ENCODE assay signal across 11 mouse cellular contexts in the genomic region with DNA sequence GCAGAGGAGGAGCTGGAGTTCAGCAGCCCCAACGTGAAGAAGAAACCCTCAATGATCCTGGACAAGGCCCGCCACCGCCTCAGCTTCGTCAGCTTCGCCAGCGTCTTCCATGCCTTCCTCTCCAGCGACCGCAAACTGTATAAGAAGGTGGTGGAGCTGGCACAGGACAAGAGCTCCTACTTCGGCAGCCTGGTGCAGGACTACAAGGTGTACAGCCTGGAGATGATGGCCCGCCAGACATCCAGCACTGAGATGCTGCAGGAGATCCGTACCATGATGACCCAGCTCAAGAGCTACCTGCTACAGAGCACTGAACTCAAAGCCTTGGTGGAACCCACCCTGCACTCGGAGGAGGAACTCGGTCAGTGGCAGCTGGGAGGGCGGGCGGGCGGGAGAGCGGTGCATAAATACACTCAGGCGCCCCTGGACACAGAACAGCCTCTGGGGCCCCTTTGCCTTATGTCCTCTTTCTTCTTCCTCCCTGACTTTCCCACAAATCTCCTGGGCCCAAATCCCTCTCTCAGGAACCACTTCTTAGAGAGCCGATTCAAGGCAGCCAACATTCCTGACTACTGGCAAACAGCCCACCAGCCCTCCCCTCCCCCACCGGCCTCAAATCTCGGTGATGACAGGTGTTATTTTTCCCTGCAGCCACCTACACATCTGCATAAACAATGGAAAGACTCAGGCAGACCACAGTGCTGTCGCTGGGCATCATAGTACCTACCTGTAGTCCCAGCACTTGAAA.
DNase-seq lines count a peak whose midpoint lies in the region; ATAC-seq and TF ChIP-seq lines count a peak whose summit lies in the region.
"Had no signal": no experiment of that assay in that cellular context is flagged by ENCODE, and none has a peak within 500 bp of the region (broad histone marks: within the 10 kb centered on the region; RNA-seq: fewer than 3 reads in every experiment).

No protein-coding gene starts in this region.

- H3K27ac ChIP-seq in heart, embryonic 12.5 days (ENCODE audit: poor library complexity, severe bottlenecking) = 0 out of 2 replicates have a peak overlapping the region, but pooled peaks have one; percentile 37
- no peak overlapping the region for H3K27ac ChIP-seq in ES-E14 (ENCODE audit: insufficient read depth, low read depth, low read length, poor library complexity, severe bottlenecking)
- no peak overlapping the region for H3K27ac ChIP-seq in hindbrain, embryonic 12.5 days
- H3K27ac ChIP-seq: forebrain, embryonic 12.5 days had no signal

- H3K4me3 ChIP-seq in heart, embryonic 12.5 days = no peak overlapping the region
- H3K4me3 ChIP-seq in lung, adult 2 months (replicated peaks; ENCODE audit: extremely low read depth, low read depth, low read length) = peak overlapping the region; percentile 22
- H3K4me3 ChIP-seq in ES-E14 (ENCODE audit: insufficient read depth in 1 of 2, low read depth in 1 of 2, low read length in 2 of 2, poor library complexity in 1 of 2, severe bottlenecking in 1 of 2) = peak overlapping the region; percentile 29 to 56; a peak in 3 of 4 replicates
- no peak overlapping the region for H3K4me3 ChIP-seq in hindbrain, embryonic 12.5 days
- H3K4me3 ChIP-seq: forebrain, embryonic 12.5 days had no signal

- peak overlapping the region; percentile 39; the same call in 1 of the 2 replicates for H3K4me2 ChIP-seq in heart, embryonic 12.5 days
- H3K4me2 ChIP-seq in hindbrain, embryonic 12.5 days (replicated peaks) = no peak overlapping the region
- H3K4me2 ChIP-seq: forebrain, embryonic 12.5 days had no signal

- no peak; the same call in 1 of the 2 replicates for ATAC-seq in heart, embryonic 12.5 days (ENCODE audit: insufficient number of reproducible peaks, low FRiP score)
- no peak for ATAC-seq in hindbrain, embryonic 12.5 days (ENCODE audit: low FRiP score)

- no peak for TF ChIP-seq CTCF in lung, adult 2 months (IDR thresholded peaks at IDR 0.05; ENCODE audit: insufficient read depth, low read length)

- 61% methylated on average over 22 of the region's 22 CpGs for WGBS in heart, embryonic 12.5 days
- 63% methylated on average over 22 of the region's 22 CpGs for WGBS in lung, adult 2 months
- 84% methylated on average over 22 of the region's 22 CpGs for WGBS in hindbrain, embryonic 12.5 days

- TF ChIP-seq POLR2A in lung, adult 2 months (IDR thresholded peaks at IDR 0.05; ENCODE audit: borderline replicate concordance, extremely low read depth, low read depth, low read length) = no peak

- H3K27me3 ChIP-seq in heart, embryonic 12.5 days (replicated peaks) = no peaks in the 10 kb centered on the region
- H3K27me3 ChIP-seq in hindbrain, embryonic 12.5 days = no peaks in the 10 kb centered on the region
- H3K27me3 ChIP-seq: forebrain, embryonic 12.5 days had no signal

- H3K9ac ChIP-seq in heart, embryonic 12.5 days = no peak overlapping the region
- H3K9ac ChIP-seq in ES-E14 (ENCODE audit: insufficient read depth, low read depth, low read length, poor library complexity, severe bottlenecking) = no peak overlapping the region; the same call in 1 of the 2 replicates
- H3K9ac ChIP-seq in hindbrain, embryonic 12.5 days = no peak overlapping the region
- H3K9ac ChIP-seq: forebrain, embryonic 12.5 days had no signal

- no peaks in the 10 kb centered on the region for H3K9me3 ChIP-seq in heart, embryonic 12.5 days (replicated peaks)
- no peaks in the 10 kb centered on the region for H3K9me3 ChIP-seq in ES-E14 (ENCODE audit: control insufficient read depth, insufficient read depth, low read depth, low read length)
- no peaks in the 10 kb centered on the region for H3K9me3 ChIP-seq in hindbrain, embryonic 12.5 days (replicated peaks)
- H3K9me3 ChIP-seq: forebrain, embryonic 12.5 days had no signal

- H3K4me1 ChIP-seq in heart, embryonic 12.5 days (replicated peaks) = peaks cover 32% of the 10 kb centered on the region
- H3K4me1 ChIP-seq in lung, adult 2 months (ENCODE audit: control insufficient read depth, insufficient read depth, low read length) = peaks cover 2% of the 10 kb centered on the region; the same call in 1 of the 2 replicates
- H3K4me1 ChIP-seq in ES-E14 (ENCODE audit: control insufficient read depth in 2 of 2, insufficient read depth in 2 of 2, low read length in 2 of 2, poor library complexity in 1 of 2) = peaks cover 0 to 4% of the 10 kb centered on the region in 2 experiments; a peak in 2 of 4 replicates
- H3K4me1 ChIP-seq in hindbrain, embryonic 12.5 days = no peaks in the 10 kb centered on the region
- H3K4me1 ChIP-seq: forebrain, embryonic 12.5 days had no signal

- H3K36me3 ChIP-seq in heart, embryonic 12.5 days = peaks cover 52% of the 10 kb centered on the region
- H3K36me3 ChIP-seq in ES-E14 (ENCODE audit: control insufficient read depth, insufficient read depth, low read length, poor library complexity, severe bottlenecking) = no peaks in the 10 kb centered on the region
- no peaks in the 10 kb centered on the region for H3K36me3 ChIP-seq in hindbrain, embryonic 12.5 days
- H3K36me3 ChIP-seq: forebrain, embryonic 12.5 days had no signal

- DNase-seq in heart, adult 18-20 months = no peak
- DNase-seq in lung, adult 2 months = no peak
- no peak for DNase-seq in lung, postnatal 25 days (ENCODE audit: low spot score)
- no peak for DNase-seq in ES-E14 (ENCODE audit: low read depth, low spot score)
- DNase-seq in heart, postnatal 4 days = peak; percentile 51
- no peak for DNase-seq in urinary bladder, postnatal 10 days (ENCODE audit: low spot score)
- DNase-seq: cerebellum, adult 11-12 months; right cerebral cortex, adult 18-20 months had no signal

- in situ Hi-C loops in ES-E14 (cut with MboI; ENCODE audit: low sequenced_read_pairs in 2 of 2, unreplicated experiment in 2 of 2) = no loop called here

TF ChIP-seq in ES-E14, 5 proteins besides CTCF, POLR2A, EP300 and RAD21:
- TF ChIP-seq CHD2 (IDR thresholded peaks at IDR 0.05; ENCODE audit: low read depth, low read length) = no peak
- TF ChIP-seq ZNF384 (IDR thresholded peaks at IDR 0.05; ENCODE audit: low read depth, low read length) = no peak
- no peak for TF ChIP-seq MAFK (IDR thresholded peaks at IDR 0.05; ENCODE audit: insufficient read depth, low read depth, low read length)
- no peak for TF ChIP-seq HCFC1 (IDR thresholded peaks at IDR 0.05; ENCODE audit: borderline replicate concordance, insufficient read depth, low read length)
- TF ChIP-seq ZC3H11A (IDR thresholded peaks at IDR 0.05; ENCODE audit: borderline replicate concordance, low read depth, low read length) = no peak
TF ChIP-seq in ES-E14: peak in this region for 0.

Comparison
In these comparisons a context has a peak if more than half of its experiments do, and no peak if none do; other contexts are left out.
1. H3K4me3 ChIP-seq: peak in lung, adult 2 months (single experiment) and ES-E14 (2 of 2); none in heart, embryonic 12.5 days (single experiment) and hindbrain, embryonic 12.5 days (single experiment).